Mouse (Mus musculus) lung, postnatal 36 days (tissue): ENCODE data around the gene Cdh23.

ENCODE experiments used
- DNase-seq: peaks from one replicate; pipeline ENCODE4 v3.0.0; 2022; ENCODE audit warnings: mixed read lengths

The Cdh23 gene

GRCm38 (mm10) chr10:60706268-60706667, 10.0 kb upstream of the Cdh23 start:
- peak; percentile 6 for DNase-seq

- no peak for DNase-seq
Observed at GRCm38 (mm10) chr10:60705134-60705533, 8.8 kb upstream of the Cdh23 start.

GRCm38 (mm10) chr10:60697775-60698174, 1.5 kb upstream of the Cdh23 start:
- no peak for DNase-seq

- DNase-seq: peak; percentile 77
Observed at GRCm38 (mm10) chr10:60696975-60697374, 685 bp upstream of the Cdh23 start.

- no peak for DNase-seq
Observed at GRCm38 (mm10) chr10:60691671-60692390, 4.5 kb downstream of the Cdh23 start.

- peak; percentile 50 for DNase-seq
Observed at GRCm38 (mm10) chr10:60690960-60691359, 5.3 kb downstream of the Cdh23 start.

- DNase-seq: no peak
Observed at GRCm38 (mm10) chr10:60689396-60689795, 6.9 kb downstream of the Cdh23 start.

GRCm38 (mm10) chr10:60687011-60687776, 9.1 kb downstream of the Cdh23 start:
- peak; percentile 42 for DNase-seq

GRCm38 (mm10) chr10:60686641-60686975, 9.7 kb downstream of the Cdh23 start:
- no peak for DNase-seq

- DNase-seq: no peak
Observed at GRCm38 (mm10) chr10:60685764-60686640, 10.3 kb downstream of the Cdh23 start.

GRCm38 (mm10) chr10:60678926-60679325, 17.4 kb downstream of the Cdh23 start:
- no peak for DNase-seq

- no peak for DNase-seq
Observed at GRCm38 (mm10) chr10:60677319-60677718, 19.0 kb downstream of the Cdh23 start.

- no peak for DNase-seq
Observed at GRCm38 (mm10) chr10:60670166-60670565, 26.1 kb downstream of the Cdh23 start.

GRCm38 (mm10) chr10:60668591-60668990, 27.7 kb downstream of the Cdh23 start:
- DNase-seq: no peak

- no peak for DNase-seq
Observed at GRCm38 (mm10) chr10:60660986-60661385, 35.3 kb downstream of the Cdh23 start.

- DNase-seq: no peak
Observed at GRCm38 (mm10) chr10:60659450-60660020, 36.8 kb downstream of the Cdh23 start.

- DNase-seq: no peak
Observed at GRCm38 (mm10) chr10:60658176-60658575, 38.1 kb downstream of the Cdh23 start.

- DNase-seq: no peak
Observed at GRCm38 (mm10) chr10:60653675-60654074, 42.6 kb downstream of the Cdh23 start.

- DNase-seq: no peak
Observed at GRCm38 (mm10) chr10:60653106-60653505, 43.2 kb downstream of the Cdh23 start.

GRCm38 (mm10) chr10:60644079-60644641, 52.1 kb downstream of the Cdh23 start:
- DNase-seq: no peak

- DNase-seq: no peak
Observed at GRCm38 (mm10) chr10:60639291-60639690, 57.0 kb downstream of the Cdh23 start.

- DNase-seq: peak; percentile 6
Observed at GRCm38 (mm10) chr10:60635568-60636295, 60.6 kb downstream of the Cdh23 start.
